Mouse (Mus musculus) hindbrain, embryonic 12.5 days (tissue): ENCODE measurements around the gene Lrba. TPM values are rescaled to one million over a fixed set of nuclear protein-coding genes. Genes with fewer than 3 reads are reported as not detected.

Experiments used
- ATAC-seq: fragments of 200-750 bp; cut with Nextera tagmentation; 2 replicates; pipeline ENCODE4 v1.8.0; 2017; ENCODE audit warnings: moderate TSS enrichment; ENCODE audit not compliant: low FRiP score
- H3K27ac ChIP-seq: fragments of 300-500 bp; sonication (generic); 2 replicates; pipeline ENCODE4 v1.5.1; 2016; ENCODE audit warnings: mild to moderate bottlenecking
- H3K27me3 ChIP-seq: fragments of 300-500 bp; sonication (generic); 2 replicates; pipeline ENCODE4 v1.6.1; 2016; ENCODE audit warnings: mild to moderate bottlenecking
- H3K36me3 ChIP-seq: fragments of 300-500 bp; sonication (generic); 2 replicates; pipeline ENCODE4 v1.6.1; 2016; ENCODE audit warnings: mild to moderate bottlenecking
- H3K4me1 ChIP-seq: fragments of 300-500 bp; sonication (generic); 2 replicates; pipeline ENCODE4 v1.6.1; 2016
- H3K4me2 ChIP-seq: fragments of 300-500 bp; sonication (generic); replicated peaks from 2 replicates; pipeline ENCODE4 v1.6.1; 2016; ENCODE audit warnings: mild to moderate bottlenecking
- H3K4me3 ChIP-seq: fragments of 300-500 bp; sonication (generic); 2 replicates; pipeline ENCODE4 v1.5.1; 2016; ENCODE audit warnings: mild to moderate bottlenecking
- H3K9ac ChIP-seq: fragments of 300-500 bp; sonication (generic); 2 replicates; pipeline ENCODE4 v1.6.1; 2016; ENCODE audit warnings: mild to moderate bottlenecking, moderate library complexity
- H3K9me3 ChIP-seq: fragments of 300-500 bp; sonication (generic); replicated peaks from 2 replicates; pipeline ENCODE4 v1.6.1; 2016; ENCODE audit warnings: mild to moderate bottlenecking
- WGBS: fragments of 180-500 bp; shearing (Covaris S2); methylation state at CpG from one replicate; pipeline ENCODE4 v1.1.7; 2016; 5-methylcytosine and 5-hydroxymethylcytosine counted together
- polyA plus RNA-seq: library from polyadenylated mRNA; unstranded; fragments of >200 nt; fragmentation: Nextera tagmentation; extraction: Ambion mirVana; gene quantifications from 2 replicates; pipeline ENCODE4 v1.2.1, GENCODE M21; 2016

Lrba gene
- 8.4 and 8.8 TPM in 2 replicates for polyA plus RNA-seq

- Histone ChIP-seq H3K9me3 (no peaks in the 10 kb centered on the region), H3K4me3 (peak within 1 kb of the TSS; percentile 86), H3K4me2 (peak within 1 kb of the TSS; percentile 73), H3K36me3 (no peaks in the 10 kb centered on the region), H3K9ac (peak within 1 kb of the TSS; percentile 88), H3K27me3 (0 out of 2 replicates have a peak, but pooled peaks cover 5% of the 10 kb centered on the region), H3K4me1 (peaks cover 10% of the 10 kb centered on the region), H3K27ac (peak within 1 kb of the TSS; percentile 90)
- peak; percentile 87 for ATAC-seq
- WGBS = under 1% methylated on average over 49 of the region's 55 CpGs
Observed at GRCm38 (mm10) chr3:86224564-86225421, at the start of gene Lrba. TSS of gene Lrba (plus strand) at chr3:86224680.

GRCm38 (mm10) chr3:86179714-86180113 is 44.8 kb upstream of the Lrba start:
- no peak overlapping the region for H3K4me3 ChIP-seq
- no peak overlapping the region for H3K27ac ChIP-seq
- H3K9ac ChIP-seq = no peak overlapping the region
- H3K36me3 ChIP-seq = no peaks in the 10 kb centered on the region
- no peak for ATAC-seq
- no peaks in the 10 kb centered on the region for H3K27me3 ChIP-seq
- 86% methylated on average over 7 of the region's 7 CpGs for WGBS
- no peak overlapping the region for H3K4me2 ChIP-seq
- no peaks in the 10 kb centered on the region for H3K9me3 ChIP-seq
- no peaks in the 10 kb centered on the region for H3K4me1 ChIP-seq

GRCm38 (mm10) chr3:86181107-86181506 is 43.4 kb upstream of the Lrba start:
- Histone ChIP-seq H3K36me3 (no peaks in the 10 kb centered on the region), H3K4me2 (no peak overlapping the region), H3K27ac (no peak overlapping the region), H3K9ac (no peak overlapping the region), H3K4me3 (no peak overlapping the region), H3K4me1 (no peaks in the 10 kb centered on the region), H3K9me3 (no peaks in the 10 kb centered on the region), H3K27me3 (no peaks in the 10 kb centered on the region)
- ATAC-seq = no peak
- 77% methylated on average over 5 of the region's 5 CpGs for WGBS

- H3K27me3 ChIP-seq = no peaks in the 10 kb centered on the region
- H3K36me3 ChIP-seq = no peaks in the 10 kb centered on the region
- no peak overlapping the region for H3K4me2 ChIP-seq
- H3K9ac ChIP-seq = no peak overlapping the region
- ATAC-seq = no peak
- whole genome bisulfite sequencing = 90% methylated on average over 7 of the region's 7 CpGs
- no peak overlapping the region for H3K4me3 ChIP-seq
- H3K27ac ChIP-seq = no peak overlapping the region
- H3K9me3 ChIP-seq = no peaks in the 10 kb centered on the region
- no peaks in the 10 kb centered on the region for H3K4me1 ChIP-seq
Observed at GRCm38 (mm10) chr3:86184546-86184945, 39.9 kb upstream of the Lrba start.

GRCm38 (mm10) chr3:86187736-86188389 is 36.6 kb upstream of the Lrba start:
- H3K36me3 ChIP-seq = no peaks in the 10 kb centered on the region
- no peaks in the 10 kb centered on the region for H3K27me3 ChIP-seq
- no peaks in the 10 kb centered on the region for H3K4me1 ChIP-seq
- no peak overlapping the region for H3K27ac ChIP-seq
- WGBS = 72% methylated on average over 5 of the region's 5 CpGs
- no peaks in the 10 kb centered on the region for H3K9me3 ChIP-seq
- ATAC-seq = no peak
- H3K9ac ChIP-seq = no peak overlapping the region
- no peak overlapping the region for H3K4me3 ChIP-seq
- H3K4me2 ChIP-seq = no peak overlapping the region

GRCm38 (mm10) chr3:86195981-86196380 is 28.5 kb upstream of the Lrba start:
- Histone ChIP-seq H3K9me3 (no peaks in the 10 kb centered on the region), H3K36me3 (no peaks in the 10 kb centered on the region), H3K4me1 (no peaks in the 10 kb centered on the region), H3K27me3 (no peaks in the 10 kb centered on the region), H3K4me3 (no peak overlapping the region), H3K4me2 (no peak overlapping the region), H3K9ac (no peak overlapping the region), H3K27ac (no peak overlapping the region)
- WGBS = 58% methylated on average over 15 of the region's 15 CpGs
- ATAC-seq = no peak

GRCm38 (mm10) chr3:86196471-86196870 is 28.0 kb upstream of the Lrba start:
- no peak overlapping the region for H3K27ac ChIP-seq
- no peaks in the 10 kb centered on the region for H3K27me3 ChIP-seq
- H3K36me3 ChIP-seq = no peaks in the 10 kb centered on the region
- no peak overlapping the region for H3K9ac ChIP-seq
- no peak overlapping the region for H3K4me3 ChIP-seq
- H3K4me2 ChIP-seq = no peak overlapping the region
- no peak for ATAC-seq
- 72% methylated on average over 3 of the region's 3 CpGs for WGBS
- no peaks in the 10 kb centered on the region for H3K4me1 ChIP-seq
- no peaks in the 10 kb centered on the region for H3K9me3 ChIP-seq

GRCm38 (mm10) chr3:86201645-86202175 is 22.8 kb upstream of the Lrba start:
- no peak overlapping the region for H3K9ac ChIP-seq
- H3K4me3 ChIP-seq = no peak overlapping the region
- H3K4me1 ChIP-seq = no peaks in the 10 kb centered on the region
- no peaks in the 10 kb centered on the region for H3K36me3 ChIP-seq
- H3K9me3 ChIP-seq = no peaks in the 10 kb centered on the region
- H3K4me2 ChIP-seq = no peak overlapping the region
- WGBS = 100% methylated on average over 1 of the region's 1 CpGs
- ATAC-seq = no peak
- no peaks in the 10 kb centered on the region for H3K27me3 ChIP-seq
- no peak overlapping the region for H3K27ac ChIP-seq

- Histone ChIP-seq H3K9me3 (no peaks in the 10 kb centered on the region), H3K27ac (no peak overlapping the region), H3K4me1 (no peaks in the 10 kb centered on the region), H3K4me3 (no peak overlapping the region), H3K9ac (no peak overlapping the region), H3K4me2 (no peak overlapping the region), H3K36me3 (no peaks in the 10 kb centered on the region), H3K27me3 (no peaks in the 10 kb centered on the region)
- 92% methylated on average over 3 of the region's 3 CpGs for WGBS
- no peak for ATAC-seq
Observed at GRCm38 (mm10) chr3:86202449-86202848, 22.0 kb upstream of the Lrba start.

GRCm38 (mm10) chr3:86204608-86205358 is 19.7 kb upstream of the Lrba start:
- H3K4me3 ChIP-seq = no peak overlapping the region
- no peak overlapping the region for H3K27ac ChIP-seq
- no peaks in the 10 kb centered on the region for H3K4me1 ChIP-seq
- no peaks in the 10 kb centered on the region for H3K36me3 ChIP-seq
- H3K27me3 ChIP-seq = no peaks in the 10 kb centered on the region
- H3K9me3 ChIP-seq = no peaks in the 10 kb centered on the region
- no peak for ATAC-seq
- WGBS = 66% methylated on average over 6 of the region's 6 CpGs
- no peak overlapping the region for H3K9ac ChIP-seq
- no peak overlapping the region for H3K4me2 ChIP-seq

- no peaks in the 10 kb centered on the region for H3K9me3 ChIP-seq
- no peaks in the 10 kb centered on the region for H3K36me3 ChIP-seq
- no peaks in the 10 kb centered on the region for H3K27me3 ChIP-seq
- no peak overlapping the region for H3K4me3 ChIP-seq
- WGBS = 91% methylated on average over 2 of the region's 2 CpGs
- H3K4me1 ChIP-seq = no peaks in the 10 kb centered on the region
- ATAC-seq = no peak
- H3K4me2 ChIP-seq = no peak overlapping the region
- no peak overlapping the region for H3K9ac ChIP-seq
- no peak overlapping the region for H3K27ac ChIP-seq
Observed at GRCm38 (mm10) chr3:86206556-86206955, 17.9 kb upstream of the Lrba start.
